Mouse (Mus musculus) CH12.LX (cell line): ENCODE measurements at regions not wholly inside any gene's neighbourhood (a gene's known extent, or its start where the extent isn't known, plus 50 kb on each side); places are given as distances from the start of the nearest gene placed in this dataset.

ENCODE experiments used
- DNase-seq: peaks from one replicate; pipeline ENCODE4 v3.0.0-alpha.2; 2013; ENCODE audit errors: extremely low read depth
- H3K27ac ChIP-seq: 2 replicates; pipeline ENCODE4 v1.5.1; 2012; ENCODE audit warnings: low read depth, mild to moderate bottlenecking, control low read depth, moderate library complexity; ENCODE audit not compliant: insufficient read depth
- H3K27me3 ChIP-seq: replicated peaks from 2 replicates; pipeline ENCODE3; 2012; ENCODE audit warnings: inconsistent platforms
- H3K36me3 ChIP-seq, 2 experiments: replicated peaks in 1 of 2; 2 replicates each; pipeline versions ENCODE3 to v1.6.1; 2012; ENCODE audit warnings: inconsistent platforms in 1 of 2, low read length in 1 of 2, mild to moderate bottlenecking in 1 of 2, mixed read lengths in 1 of 2, moderate library complexity in 1 of 2; ENCODE audit not compliant: control insufficient read depth in 1 of 2, insufficient read depth in 1 of 2
- H3K4me1 ChIP-seq, 2 experiments: 2 replicates each; pipeline ENCODE4 v1.6.1; 2012; ENCODE audit warnings: inconsistent platforms in 1 of 2, moderate library complexity in 1 of 2; ENCODE audit not compliant: insufficient read depth in 2 of 2, control insufficient read depth in 1 of 2
- H3K4me2 ChIP-seq: 2 replicates; pipeline ENCODE4 v1.6.1; 2012; ENCODE audit warnings: low read depth, mild to moderate bottlenecking, control low read depth; ENCODE audit not compliant: poor library complexity, insufficient read depth, severe bottlenecking
- H3K4me3 ChIP-seq, 3 experiments: fragments of 150-350 bp in 1 of 3; sonication (generic) in 1 of 3; replicated peaks in 1 of 3; 2 replicates each; pipeline versions ENCODE3 to v1.5.1; 2011 to 2012; ENCODE audit warnings: low read depth in 2 of 3, low read length in 2 of 3, mild to moderate bottlenecking in 2 of 3, moderate library complexity in 2 of 3, control low read depth in 1 of 3, improper control_type of control experiment in 1 of 3, inconsistent platforms in 1 of 3, mixed read lengths in 1 of 3; ENCODE audit not compliant: poor library complexity in 1 of 3
- H3K79me2 ChIP-seq: replicated peaks from 2 replicates; pipeline ENCODE4 v1.6.1; 2012; ENCODE audit warnings: mild to moderate bottlenecking, moderate library complexity; ENCODE audit not compliant: control insufficient read depth, poor library complexity, insufficient read depth, severe bottlenecking; ENCODE audit errors: extremely low read depth
- H3K9ac ChIP-seq: 2 replicates; pipeline ENCODE4 v1.6.1; 2012; ENCODE audit warnings: low read depth, mild to moderate bottlenecking, control low read depth, moderate library complexity; ENCODE audit not compliant: insufficient read depth
- H3K9me3 ChIP-seq: replicated peaks from 2 replicates; pipeline ENCODE3; 2012; ENCODE audit warnings: low read length, inconsistent platforms, mixed read lengths
- BHLHE40 ChIP-seq: IDR thresholded peaks from 2 replicates; pipeline ENCODE4 v1.6.1; 2011; ENCODE audit warnings: mild to moderate bottlenecking, low read depth, low read length, improper control_type of control experiment
- CHD1 ChIP-seq: IDR thresholded peaks from 2 replicates; pipeline ENCODE4 v1.6.1; 2012; ENCODE audit warnings: low read depth, low read length, improper control_type of control experiment, inconsistent platforms
- CHD2 ChIP-seq: IDR thresholded peaks from 2 replicates; pipeline ENCODE4 v1.6.1; 2011; ENCODE audit warnings: low read length, improper control_type of control experiment
- CTCF ChIP-seq, 2 experiments: IDR thresholded peaks in 1 of 2; conservative IDR thresholded peaks in 1 of 2; 2 replicates each; pipeline ENCODE4 v1.5.1; 2011 to 2012; ENCODE audit warnings: low read depth in 2 of 2, low read length in 2 of 2, improper control_type of control experiment in 1 of 2, inconsistent platforms in 1 of 2, mild to moderate bottlenecking in 1 of 2, moderate library complexity in 1 of 2
- EP300 ChIP-seq: IDR thresholded peaks from 2 replicates; pipeline ENCODE4 v1.6.1; 2011; ENCODE audit warnings: low read length, improper control_type of control experiment
- ETS1 ChIP-seq: conservative IDR thresholded peaks from 2 replicates; pipeline ENCODE4 v1.6.1; 2012; ENCODE audit warnings: low read depth, mild to moderate bottlenecking, inconsistent platforms, low read length, improper control_type of control experiment, moderate library complexity
- GABPA ChIP-seq: IDR thresholded peaks from 2 replicates; pipeline ENCODE4 v1.6.1; 2012; ENCODE audit warnings: low read depth, low read length, improper control_type of control experiment, inconsistent platforms; ENCODE audit not compliant: insufficient replicate concordance
- KAT2A ChIP-seq: IDR thresholded peaks from 2 replicates; pipeline ENCODE4 v1.6.1; 2012; ENCODE audit warnings: low read length, improper control_type of control experiment, inconsistent platforms; ENCODE audit not compliant: insufficient replicate concordance
- MAFK ChIP-seq: IDR thresholded peaks from 2 replicates; pipeline ENCODE4 v1.6.1; 2011; ENCODE audit warnings: low read length, improper control_type of control experiment; ENCODE audit not compliant: insufficient replicate concordance
- MAX ChIP-seq: IDR thresholded peaks from 2 replicates; pipeline ENCODE4 v1.6.1; 2011; ENCODE audit warnings: low read length, improper control_type of control experiment
- MAZ ChIP-seq: IDR thresholded peaks from 2 replicates; pipeline ENCODE4 v1.6.1; 2012; ENCODE audit warnings: low read depth, mild to moderate bottlenecking, inconsistent platforms, low read length, improper control_type of control experiment, moderate library complexity
- NELFE ChIP-seq: IDR thresholded peaks from 2 replicates; pipeline ENCODE4 v1.6.1; 2011; ENCODE audit warnings: low read depth, low read length, improper control_type of control experiment
- RAD21 ChIP-seq: IDR thresholded peaks from 2 replicates; pipeline ENCODE4 v1.6.1; 2011; ENCODE audit warnings: low read depth, mild to moderate bottlenecking, low read length, improper control_type of control experiment, moderate library complexity
- TBP ChIP-seq: conservative IDR thresholded peaks from 2 replicates; pipeline ENCODE4 v1.6.1; 2011; ENCODE audit warnings: low read depth, low read length, improper control_type of control experiment
- TCF12 ChIP-seq: IDR thresholded peaks from 2 replicates; pipeline ENCODE4 v1.6.1; 2014; ENCODE audit warnings: low read depth, mild to moderate bottlenecking, inconsistent platforms, low read length, improper control_type of control experiment
- USF1 ChIP-seq: IDR thresholded peaks from 2 replicates; pipeline ENCODE4 v1.6.1; 2014; ENCODE audit warnings: low read depth, mild to moderate bottlenecking, inconsistent platforms, low read length, improper control_type of control experiment
- ZNF384 ChIP-seq: IDR thresholded peaks from 2 replicates; pipeline ENCODE4 v1.6.1; 2012; ENCODE audit warnings: low read depth, low read length, improper control_type of control experiment, inconsistent platforms
- dilution Hi-C: fragments of 300-500 bp; cut with MboI; formaldehyde crosslinking; loops from 2 replicates; pipeline ENCODE4 v1.14.3; 2020; ENCODE audit warnings: low sequenced_read_pairs; ENCODE audit not compliant: extremely low pct_unique_long_range_greater_than_20kb, extremely low pct_ligation_motif_present
- in situ Hi-C: fragments of 300-500 bp; cut with MboI; formaldehyde crosslinking; loops from 3 replicates; pipeline ENCODE4 v1.14.3; 2019; ENCODE audit warnings: low sequenced_read_pairs, low pct_ligation_motif_present, low pct_unique_long_range_greater_than_20kb, mixed read lengths

GRCm38 (mm10) chr11:57956909-57957308, 52.0 kb upstream of the Larp1 start:
- Histone ChIP-seq H3K36me3 (no peaks in the 10 kb centered on the region), H3K4me1 (peaks cover 20 to 84% of the 10 kb centered on the region in 2 experiments), H3K9me3 (no peaks in the 10 kb centered on the region), H3K4me2 (no peak overlapping the region), H3K9ac (no peak overlapping the region), H3K27ac (no peak overlapping the region), H3K27me3 (no peaks in the 10 kb centered on the region), H3K4me3 (no peak overlapping the region), H3K79me2 (no peaks in the 10 kb centered on the region)
- TF ChIP-seq NELFE: no peak
- no peak for TF ChIP-seq TBP
- TF ChIP-seq MAFK: no peak
- no peak for TF ChIP-seq ETS1
- no peak for TF ChIP-seq RAD21
- no peak for TF ChIP-seq EP300
- TF ChIP-seq CHD1: no peak
- no peak for TF ChIP-seq CHD2
- no peak for TF ChIP-seq MAZ
- dilution Hi-C loops: no loop called here
- no peak for DNase-seq
- in situ Hi-C loops: loop anchor here (10.0 kb wide), 2 partner anchors 278 to 348 kb away; partner anchors contain the start of gene Zfp692

DNA sequence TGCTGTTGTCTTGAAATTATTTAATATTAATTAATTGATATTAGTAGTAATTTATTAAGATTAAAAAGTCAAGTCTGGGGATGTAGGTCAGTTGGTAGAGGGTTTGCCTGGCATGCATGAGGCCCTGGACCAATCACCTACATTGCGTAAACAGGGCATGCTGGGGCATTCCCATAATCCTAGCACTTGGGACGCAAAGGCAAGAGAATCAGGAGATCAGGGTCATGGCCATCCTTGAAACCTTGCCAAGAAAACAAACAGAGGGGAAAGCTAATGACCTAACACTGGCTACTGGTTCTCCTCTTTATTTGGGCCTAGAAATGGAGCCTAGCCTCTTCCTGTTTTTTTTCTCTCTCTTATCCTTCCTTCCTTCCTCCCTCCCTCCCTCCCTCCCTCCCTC, 52.8 kb upstream of the Larp1 start:
- no peak for DNase-seq
- Histone ChIP-seq H3K4me3 (no peak overlapping the region), H3K36me3 (no peaks in the 10 kb centered on the region), H3K9ac (no peak overlapping the region), H3K4me1 (peaks cover 20 to 85% of the 10 kb centered on the region in 2 experiments), H3K27me3 (no peaks in the 10 kb centered on the region), H3K9me3 (no peaks in the 10 kb centered on the region), H3K27ac (no peak overlapping the region)
- dilution Hi-C loops: no loop called here
- in situ Hi-C loops: loop anchor here (10.0 kb wide), 2 partner anchors 279 to 349 kb away; partner anchors contain the start of gene Zfp692
- TF ChIP-seq CTCF (conservative IDR thresholded peaks at IDR 0.05 in 1 of 2, IDR thresholded peaks at IDR 0.05 in 1 of 2; ENCODE audit: low read depth in 2 of 2, low read length in 2 of 2) (no peak), MAZ (no peak), USF1 (no peak), TCF12 (no peak), KAT2A (no peak), CHD1 (no peak), MAX (no peak), BHLHE40 (no peak), GABPA (no peak), ZNF384 (no peak), RAD21 (no peak)
- TF ChIP-seq, all 38 proteins: peak for 0
- Histone ChIP-seq H3K4me2 (no peak overlapping the region), H3K79me2 (no peaks in the 10 kb centered on the region)
